Mouse (Mus musculus) ES-Bruce4 (cell line): ENCODE measurements at regions not wholly inside any gene's neighbourhood (a gene's known extent, or its start where the extent isn't known, plus 50 kb on each side); places are given as distances from the start of the nearest gene placed in this dataset.

ENCODE experiments used
- H3K27ac ChIP-seq: 2 replicates; pipeline ENCODE4 v1.5.1; 2012; ENCODE audit warnings: low read length, inconsistent platforms; ENCODE audit not compliant: insufficient read depth
- H3K27me3 ChIP-seq: 2 replicates; pipeline ENCODE4 v1.6.1; 2012; ENCODE audit warnings: mild to moderate bottlenecking, low read length, inconsistent platforms; ENCODE audit not compliant: control insufficient read depth, poor library complexity, insufficient read depth, severe bottlenecking
- H3K36me3 ChIP-seq: 2 replicates; pipeline ENCODE4 v1.6.1; 2012; ENCODE audit warnings: inconsistent platforms, mild to moderate bottlenecking, low read length, moderate library complexity; ENCODE audit not compliant: control insufficient read depth, poor library complexity, insufficient read depth, severe bottlenecking
- H3K4me1 ChIP-seq: one replicate; pipeline ENCODE4 v1.8.1; 2011; ENCODE audit warnings: low read length; ENCODE audit not compliant: control insufficient read depth, insufficient read depth
- H3K4me3 ChIP-seq: 2 replicates; pipeline ENCODE4 v1.5.1; 2011; ENCODE audit warnings: low read depth, mild to moderate bottlenecking, low read length
- H3K9ac ChIP-seq: 2 replicates; pipeline ENCODE4 v1.6.1; 2012; ENCODE audit warnings: low read depth, mild to moderate bottlenecking, inconsistent platforms; ENCODE audit not compliant: poor library complexity, severe bottlenecking
- H3K9me3 ChIP-seq: replicated peaks from 2 replicates; pipeline ENCODE4 v1.6.1; 2012; ENCODE audit warnings: mild to moderate bottlenecking, low read length, inconsistent platforms; ENCODE audit not compliant: control insufficient read depth, poor library complexity, insufficient read depth, severe bottlenecking
- CTCF ChIP-seq: IDR thresholded peaks from one replicate; pipeline ENCODE4 v1.8.1; 2011; ENCODE audit warnings: low read depth, low read length
- EP300 ChIP-seq: IDR thresholded peaks from 2 replicates; pipeline ENCODE4 v1.6.1; 2011; ENCODE audit warnings: low read depth, low read length; ENCODE audit not compliant: insufficient read depth
- POLR2A ChIP-seq: IDR thresholded peaks from one replicate; pipeline ENCODE4 v1.8.1; 2011; ENCODE audit warnings: low read length; ENCODE audit not compliant: insufficient read depth

- TF ChIP-seq EP300 (no peak), POLR2A (no peak), CTCF (no peak)
- Histone ChIP-seq H3K9me3 (no peaks in the 10 kb centered on the region; the same call in 1 of the 2 replicates), H3K27ac (no peak overlapping the region; the same call in 1 of the 2 replicates)
These were observed 173.4 kb downstream of the Gm5426 start for GRCm38 (mm10) chr10:96309766-96310165.

GRCm38 (mm10) chr10:96325297-96325696, 188.9 kb downstream of the Gm5426 start:
- Histone ChIP-seq H3K4me1 (no peaks in the 10 kb centered on the region), H3K36me3 (no peaks in the 10 kb centered on the region), H3K9me3 (no peaks in the 10 kb centered on the region), H3K27me3 (no peaks in the 10 kb centered on the region), H3K4me3 (no peak overlapping the region), H3K9ac (no peak overlapping the region), H3K27ac (no peak overlapping the region)
- TF ChIP-seq CTCF (no peak), POLR2A (no peak), EP300 (no peak)

More at GRCm38 (mm10) chr10:96309766-96310165, 173.4 kb downstream of the Gm5426 start:
- Histone ChIP-seq H3K36me3 (no peaks in the 10 kb centered on the region), H3K4me3 (no peak overlapping the region), H3K4me1 (peaks cover 3% of the 10 kb centered on the region), H3K27me3 (no peaks in the 10 kb centered on the region), H3K9ac (no peak overlapping the region)

- no peaks in the 10 kb centered on the region for H3K36me3 ChIP-seq
- no peaks in the 10 kb centered on the region for H3K9me3 ChIP-seq
- H3K27me3 ChIP-seq, result no peaks in the 10 kb centered on the region
- H3K27ac ChIP-seq, result no peak overlapping the region
- H3K4me3 ChIP-seq, result no peak overlapping the region
- TF ChIP-seq EP300 (no peak), POLR2A (no peak), CTCF (no peak)
- no peaks in the 10 kb centered on the region for H3K4me1 ChIP-seq
- H3K9ac ChIP-seq, result no peak overlapping the region
These were observed 194.5 kb downstream of the Gm5426 start for GRCm38 (mm10) chr10:96330639-96331487.

- H3K36me3 ChIP-seq, result no peaks in the 10 kb centered on the region
- H3K27ac ChIP-seq, result no peak overlapping the region
- no peaks in the 10 kb centered on the region for H3K4me1 ChIP-seq
- no peaks in the 10 kb centered on the region for H3K9me3 ChIP-seq
- no peak overlapping the region for H3K9ac ChIP-seq
- H3K4me3 ChIP-seq, result no peak overlapping the region
- no peak for TF ChIP-seq CTCF
- no peak for TF ChIP-seq EP300
- no peak for TF ChIP-seq POLR2A
- no peaks in the 10 kb centered on the region for H3K27me3 ChIP-seq
These were observed 196.4 kb downstream of the Gm5426 start for GRCm38 (mm10) chr10:96332731-96333201.

GRCm38 (mm10) chr10:96333224-96333623, 196.8 kb downstream of the Gm5426 start:
- H3K9me3 ChIP-seq, result no peaks in the 10 kb centered on the region
- no peak overlapping the region for H3K27ac ChIP-seq
- no peak overlapping the region for H3K4me3 ChIP-seq
- no peak overlapping the region for H3K9ac ChIP-seq
- TF ChIP-seq EP300 (no peak), CTCF (no peak), POLR2A (no peak)
- H3K4me1 ChIP-seq, result no peaks in the 10 kb centered on the region
- H3K36me3 ChIP-seq, result no peaks in the 10 kb centered on the region
- H3K27me3 ChIP-seq, result no peaks in the 10 kb centered on the region

- no peaks in the 10 kb centered on the region for H3K4me1 ChIP-seq
- no peaks in the 10 kb centered on the region for H3K9me3 ChIP-seq
- no peaks in the 10 kb centered on the region for H3K36me3 ChIP-seq
- TF ChIP-seq EP300 (no peak), CTCF (no peak), POLR2A (no peak)
- H3K27ac ChIP-seq, result no peak overlapping the region
- no peaks in the 10 kb centered on the region for H3K27me3 ChIP-seq
- H3K4me3 ChIP-seq, result no peak overlapping the region
- no peak overlapping the region for H3K9ac ChIP-seq
These were observed 199.9 kb downstream of the Gm5426 start for GRCm38 (mm10) chr10:96336271-96336670.
